Mouse (Mus musculus): ENCODE measurements at regions not wholly inside any gene's neighbourhood (a gene's known extent, or its start where the extent isn't known, plus 50 kb on each side); places are given as distances from the start of the nearest gene placed in this dataset.

- TF ChIP-seq CTCF (IDR thresholded peaks at IDR 0.05) (no peak), POLR2A (IDR thresholded peaks at IDR 0.05; ENCODE audit: insufficient read depth, low read depth, low read length) (no peak)
Observed at GRCm38 (mm10) chr10:26525848-26526546, 150.2 kb upstream of the L3mbtl3 start.
